Mouse (Mus musculus) embryonic facial prominence, embryonic 15.5 days (tissue): ENCODE data around the gene Fzd10. TPM values are rescaled to one million over a fixed set of nuclear protein-coding genes. Genes with fewer than 3 reads are reported as not detected.

Experiments
- ATAC-seq: fragments of 200-750 bp; cut with Nextera tagmentation; 2 replicates; pipeline ENCODE4 v1.8.0; 2017; ENCODE audit warnings: low read depth, moderate TSS enrichment; ENCODE audit not compliant: insufficient number of reproducible peaks, low FRiP score, low TSS enrichment
- H3K27ac ChIP-seq: fragments of 300-500 bp; sonication (generic); replicated peaks from 2 replicates; pipeline ENCODE4 v1.5.1; 2015; ENCODE audit warnings: mild to moderate bottlenecking, inconsistent platforms
- H3K27me3 ChIP-seq: fragments of 300-500 bp; sonication (generic); 2 replicates; pipeline ENCODE4 v1.6.1; 2015; ENCODE audit warnings: inconsistent platforms
- H3K36me3 ChIP-seq: fragments of 300-500 bp; sonication (generic); 2 replicates; pipeline ENCODE4 v1.6.1; 2015; ENCODE audit warnings: mild to moderate bottlenecking, inconsistent platforms
- H3K4me1 ChIP-seq: fragments of 300-500 bp; sonication (generic); 2 replicates; pipeline ENCODE4 v1.6.1; 2015; ENCODE audit warnings: inconsistent platforms
- H3K4me2 ChIP-seq: fragments of 300-500 bp; sonication (generic); replicated peaks from 2 replicates; pipeline ENCODE4 v1.6.1; 2015; ENCODE audit warnings: mild to moderate bottlenecking, inconsistent platforms
- H3K4me3 ChIP-seq: fragments of 300-500 bp; sonication (generic); replicated peaks from 2 replicates; pipeline ENCODE4 v1.5.1; 2015; ENCODE audit warnings: mild to moderate bottlenecking, inconsistent platforms
- H3K9ac ChIP-seq: fragments of 300-500 bp; sonication (generic); 2 replicates; pipeline ENCODE4 v1.6.1; 2015; ENCODE audit warnings: inconsistent platforms
- H3K9me3 ChIP-seq: fragments of 300-500 bp; sonication (generic); replicated peaks from 2 replicates; pipeline ENCODE4 v1.6.1; 2016; ENCODE audit warnings: inconsistent platforms
- WGBS: fragments of 180-500 bp; shearing (Covaris S2); methylation state at CpG from one replicate; pipeline ENCODE4 v1.1.7; 2015; 5-methylcytosine and 5-hydroxymethylcytosine counted together
- polyA plus RNA-seq: library from polyadenylated mRNA; unstranded; fragments of >200 nt; fragmentation: Nextera tagmentation; extraction: Ambion mirVana; gene quantifications from 2 replicates; pipeline ENCODE4 v1.2.1, GENCODE M21; 2015

The Fzd10 gene
- polyA plus RNA-seq: 9.0 and 10.4 TPM in 2 replicates

DNA sequence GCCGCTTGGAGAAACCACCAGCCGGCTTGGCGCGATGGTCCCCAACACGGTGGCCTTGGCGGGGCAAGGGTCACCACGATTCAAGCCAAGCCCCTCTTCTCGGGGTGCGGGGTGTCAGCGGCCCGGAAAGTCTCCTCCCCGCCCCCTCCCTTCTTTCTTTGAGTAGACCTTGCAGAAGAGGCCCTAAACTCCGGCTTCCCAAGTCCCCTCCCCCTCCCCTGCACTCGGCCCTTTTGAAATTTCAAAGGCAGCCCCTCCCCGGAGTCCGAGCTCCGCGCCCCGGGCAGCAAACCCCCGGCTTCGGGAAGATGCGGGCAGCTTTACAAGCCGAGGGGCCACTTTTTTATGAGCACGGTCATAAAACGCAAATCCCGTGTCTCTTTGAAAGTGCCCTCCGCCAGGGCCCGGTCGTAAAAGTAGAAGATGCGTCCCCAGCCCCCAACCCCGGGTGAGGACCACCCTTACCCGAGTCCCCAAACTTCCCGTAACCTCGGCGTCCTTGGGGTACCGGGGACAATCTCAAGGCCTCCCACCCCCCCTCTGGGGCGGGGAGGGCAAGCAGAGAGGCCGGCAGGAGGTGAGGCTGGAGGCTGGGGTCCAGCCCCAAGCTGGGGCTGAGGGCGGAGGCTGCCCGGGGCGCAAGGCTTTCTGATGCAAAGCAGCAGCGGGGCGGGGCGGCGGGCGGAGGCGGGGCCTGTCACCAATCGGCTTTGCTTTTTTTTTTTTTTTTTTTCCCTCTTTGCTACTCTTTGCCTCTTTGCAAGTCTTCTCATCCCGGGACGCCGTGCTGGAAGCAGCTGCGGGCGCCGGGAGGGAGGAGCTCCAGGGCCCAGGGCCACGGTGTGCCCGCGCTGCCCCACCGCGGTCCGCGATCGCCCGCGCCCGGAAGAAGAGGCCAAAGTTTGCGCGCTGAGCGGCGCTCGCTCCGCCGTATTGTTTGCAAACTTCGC lies at the start of gene Fzd10:
Gene Fzd10 (plus strand): TSS at position 773 of the 950 bp plus-strand sequence.
- Histone ChIP-seq H3K9me3 (no peaks in the 10 kb centered on the region), H3K27ac (peak within 1 kb of the TSS; percentile 93), H3K4me3 (peak within 1 kb of the TSS; percentile 71), H3K4me2 (peak within 1 kb of the TSS; percentile 92), H3K36me3 (no peaks in the 10 kb centered on the region), H3K9ac (peak within 1 kb of the TSS; percentile 54), H3K27me3 (peaks cover 3% of the 10 kb centered on the region; the same call in 1 of the 2 replicates), H3K4me1 (peaks cover 71% of the 10 kb centered on the region)
- 1% methylated on average over 72 of the region's 73 CpGs for WGBS
- peak; percentile 55 for ATAC-seq

DNA sequence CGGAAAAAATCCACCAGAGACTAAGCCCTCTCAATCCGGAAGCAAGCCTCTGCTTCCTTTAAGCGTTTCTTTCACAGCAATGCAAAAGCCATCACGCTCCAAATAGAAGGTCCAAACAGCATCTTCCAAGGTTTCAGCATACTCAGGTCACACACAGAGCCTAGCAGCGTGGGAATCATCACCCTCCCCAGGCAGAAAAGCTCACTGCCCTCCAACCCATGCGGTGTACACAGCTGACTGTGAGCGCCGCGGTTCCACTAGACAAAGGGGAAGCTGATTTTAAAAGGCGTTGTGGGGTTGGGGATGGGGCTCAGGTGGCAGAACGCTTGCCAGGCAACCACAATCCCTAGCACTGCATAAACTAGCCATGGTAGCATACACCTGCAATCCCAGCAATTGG lies 49.2 kb upstream of the Fzd10 start:
- Histone ChIP-seq H3K36me3 (no peaks in the 10 kb centered on the region), H3K9ac (no peak overlapping the region), H3K9me3 (no peaks in the 10 kb centered on the region), H3K4me1 (peaks cover 17% of the 10 kb centered on the region), H3K27me3 (peaks cover 13% of the 10 kb centered on the region; the same call in 1 of the 2 replicates), H3K4me2 (peak overlapping the region; percentile 41), H3K27ac (no peak overlapping the region), H3K4me3 (peak overlapping the region; percentile 13; the same call in 1 of the 2 replicates)
- ATAC-seq: no peak
- 8% methylated on average over 11 of the region's 11 CpGs for WGBS

DNA sequence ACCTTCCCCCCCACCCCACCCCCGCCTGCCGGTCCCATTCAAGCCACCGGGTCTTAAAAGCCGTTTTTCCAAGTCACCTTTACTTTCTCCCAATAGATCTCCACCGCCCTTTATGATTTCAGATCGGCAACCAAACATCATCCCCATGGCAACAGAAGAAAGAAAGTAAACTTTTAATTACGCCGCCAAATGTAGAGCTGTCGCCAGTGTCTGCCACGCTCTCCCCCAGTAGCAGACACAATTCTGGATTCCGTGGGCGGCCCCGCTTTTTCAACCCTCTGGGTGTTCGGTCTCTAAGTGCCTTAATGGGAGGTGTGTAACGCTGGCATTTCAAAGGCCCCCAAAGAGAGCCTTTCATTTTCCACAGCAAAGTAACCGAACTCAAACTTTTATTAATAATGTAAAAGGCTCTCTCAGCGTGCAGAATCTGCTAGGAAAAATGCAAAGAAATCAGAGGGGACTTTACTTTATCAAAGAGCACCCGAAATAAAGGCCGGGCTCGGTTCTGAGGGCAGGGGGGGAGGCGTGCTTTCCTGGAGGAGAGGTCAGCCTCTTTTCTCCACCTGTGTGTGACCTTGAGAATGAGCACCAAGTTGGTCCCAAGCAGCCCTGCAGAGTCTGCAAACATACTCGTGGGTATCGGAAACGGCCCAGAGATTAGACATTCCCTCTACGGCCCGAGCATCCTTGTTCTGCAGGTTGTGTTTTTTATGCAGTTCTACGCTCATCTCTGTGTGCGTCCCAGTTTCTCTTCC lies 48.3 kb upstream of the Fzd10 start:
- Histone ChIP-seq H3K4me1 (peaks cover 17% of the 10 kb centered on the region), H3K36me3 (no peaks in the 10 kb centered on the region), H3K9ac (no peak overlapping the region), H3K4me2 (peak overlapping the region; percentile 41), H3K27me3 (peaks cover 13% of the 10 kb centered on the region; the same call in 1 of the 2 replicates), H3K27ac (no peak overlapping the region), H3K4me3 (peak overlapping the region; percentile 26), H3K9me3 (no peaks in the 10 kb centered on the region)
- 10% methylated on average over 28 of the region's 28 CpGs for WGBS
- ATAC-seq: no peak

DNA sequence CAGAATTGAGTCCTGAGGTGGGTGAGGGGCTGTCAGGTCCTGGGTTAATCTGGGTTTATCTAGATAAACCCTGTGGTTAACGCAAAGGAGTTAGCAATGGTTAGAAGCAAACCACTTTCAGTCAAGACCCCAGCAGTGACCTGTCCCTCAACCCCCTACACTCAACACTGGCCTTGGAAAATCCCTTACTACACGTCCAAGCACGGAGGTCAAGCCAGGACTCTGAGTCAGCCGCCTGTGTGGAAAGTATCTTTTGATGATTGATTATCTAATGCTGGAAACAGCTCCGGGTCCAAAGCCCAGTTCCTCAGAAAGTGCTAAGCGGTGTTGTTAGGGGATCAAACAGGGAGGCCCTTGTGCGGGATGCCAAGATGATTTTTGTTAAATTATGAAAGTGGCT lies 42.5 kb upstream of the Fzd10 start:
- Histone ChIP-seq H3K27ac (no peak overlapping the region), H3K4me2 (no peak overlapping the region), H3K4me3 (no peak overlapping the region), H3K36me3 (no peaks in the 10 kb centered on the region), H3K27me3 (no peaks in the 10 kb centered on the region), H3K4me1 (no peaks in the 10 kb centered on the region), H3K9ac (no peak overlapping the region), H3K9me3 (no peaks in the 10 kb centered on the region)
- no peak for ATAC-seq
- 36% methylated on average over 7 of the region's 7 CpGs for WGBS

DNA sequence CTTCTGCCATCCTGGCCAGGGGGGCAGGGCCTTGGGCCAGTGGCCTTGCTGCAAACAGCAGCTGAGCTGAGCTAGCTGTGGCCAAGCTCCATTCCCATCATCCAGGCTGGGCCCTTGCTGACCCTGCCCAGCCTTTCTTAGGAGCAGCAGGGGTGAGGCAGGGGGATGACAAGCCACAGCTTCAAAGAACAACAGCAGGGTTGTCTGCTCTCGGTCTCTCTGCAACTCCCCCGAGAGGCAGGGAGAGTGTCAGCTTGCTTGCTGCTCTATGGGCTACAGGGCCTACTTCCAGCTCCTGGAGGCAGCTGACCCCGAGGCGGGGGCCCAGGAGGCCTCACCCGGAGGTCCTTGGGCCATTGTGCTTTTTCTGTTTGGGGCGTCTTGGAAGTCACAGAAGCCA lies 33.3 kb upstream of the Fzd10 start:
- H3K27me3 ChIP-seq: no peaks in the 10 kb centered on the region
- no peak overlapping the region for H3K4me3 ChIP-seq
- peaks cover 14% of the 10 kb centered on the region for H3K4me1 ChIP-seq
- no peak overlapping the region for H3K4me2 ChIP-seq
- H3K36me3 ChIP-seq: no peaks in the 10 kb centered on the region
- WGBS: 21% methylated on average over 6 of the region's 6 CpGs
- H3K9ac ChIP-seq: no peak overlapping the region
- ATAC-seq: no peak
- no peaks in the 10 kb centered on the region for H3K9me3 ChIP-seq
- no peak overlapping the region for H3K27ac ChIP-seq

DNA sequence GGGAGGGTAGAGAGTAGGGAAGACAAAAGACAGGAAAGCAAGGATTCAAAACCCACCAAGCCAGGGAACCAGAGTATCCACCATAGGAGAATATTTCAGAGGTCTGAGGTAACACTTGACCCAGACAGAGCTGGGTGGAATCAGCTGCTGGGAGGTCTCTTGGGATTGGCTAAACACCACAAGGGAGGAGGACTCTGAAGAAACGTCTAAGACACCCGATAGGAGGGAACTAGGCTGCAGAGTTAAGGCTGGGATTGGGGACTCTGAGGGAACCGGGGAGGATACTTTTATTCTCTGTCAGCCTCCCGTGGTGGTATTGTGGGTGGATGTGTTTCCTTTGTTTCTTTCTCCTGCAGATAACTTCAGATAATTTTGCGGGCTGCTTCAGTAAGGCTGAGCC lies 31.7 kb upstream of the Fzd10 start:
- ATAC-seq: no peak
- WGBS: 31% methylated on average over 5 of the region's 5 CpGs
- Histone ChIP-seq H3K36me3 (no peaks in the 10 kb centered on the region), H3K4me3 (no peak overlapping the region), H3K4me1 (peaks cover 15% of the 10 kb centered on the region), H3K9ac (no peak overlapping the region), H3K4me2 (no peak overlapping the region), H3K27ac (peak overlapping the region; percentile 39; the same call in 1 of the 2 replicates), H3K27me3 (no peaks in the 10 kb centered on the region), H3K9me3 (no peaks in the 10 kb centered on the region)

DNA sequence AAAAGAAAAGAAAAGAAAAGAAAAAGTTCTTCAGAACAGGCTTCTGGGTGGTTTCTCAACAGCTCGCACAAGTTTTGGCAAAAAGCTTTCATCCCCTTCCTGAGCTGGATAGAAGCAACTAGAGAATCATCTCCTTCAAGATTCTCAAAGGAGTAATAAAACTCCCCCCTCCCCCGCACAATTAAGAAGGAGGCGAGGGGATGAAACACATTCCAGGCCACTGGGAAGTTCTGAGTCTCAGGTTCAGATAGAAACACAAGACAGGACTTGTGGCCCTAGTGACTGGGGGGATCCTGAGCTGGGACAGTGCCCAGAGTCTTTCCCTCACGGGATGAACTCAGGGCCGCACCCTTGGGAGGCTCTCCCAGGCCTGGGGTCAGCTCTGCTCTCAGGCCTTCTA lies 30.6 kb upstream of the Fzd10 start:
- ATAC-seq: no peak
- WGBS: 40% methylated on average over 5 of the region's 5 CpGs

DNA sequence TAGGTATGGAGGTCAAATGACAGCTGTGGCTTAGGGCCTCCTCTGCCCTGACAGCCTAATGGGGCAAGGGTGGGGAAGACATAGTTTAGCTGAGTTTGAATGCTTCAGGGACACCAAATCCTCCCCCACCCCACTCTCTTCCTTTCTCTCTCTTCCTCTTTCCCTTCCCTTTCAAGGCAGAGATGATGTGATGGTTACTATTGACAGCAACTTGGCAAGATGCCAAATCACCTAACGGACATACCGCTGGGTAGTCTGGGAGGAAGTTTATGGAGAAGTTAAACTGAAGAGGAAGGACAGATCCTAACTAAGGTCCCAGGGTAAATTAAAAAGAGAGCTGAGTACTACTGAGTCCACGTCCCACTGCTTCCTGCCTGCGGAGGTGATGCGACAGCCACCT lies 29.8 kb upstream of the Fzd10 start:
- Histone ChIP-seq H3K9me3 (no peaks in the 10 kb centered on the region), H3K9ac (no peak overlapping the region), H3K36me3 (no peaks in the 10 kb centered on the region), H3K4me2 (no peak overlapping the region), H3K27ac (no peak overlapping the region), H3K4me3 (no peak overlapping the region), H3K4me1 (peaks cover 19% of the 10 kb centered on the region), H3K27me3 (no peaks in the 10 kb centered on the region)
- WGBS: 70% methylated on average over 5 of the region's 5 CpGs
- ATAC-seq: no peak

More for the DNA sequence above, 30.6 kb upstream of the Fzd10 start:
- no peaks in the 10 kb centered on the region for H3K9me3 ChIP-seq
- H3K4me3 ChIP-seq: no peak overlapping the region
- no peak overlapping the region for H3K9ac ChIP-seq
- no peak overlapping the region for H3K4me2 ChIP-seq
- H3K27me3 ChIP-seq: no peaks in the 10 kb centered on the region
- no peaks in the 10 kb centered on the region for H3K36me3 ChIP-seq
- H3K4me1 ChIP-seq: peaks cover 15% of the 10 kb centered on the region
- 0 out of 2 replicates have a peak overlapping the region, but pooled peaks have one; percentile 39 for H3K27ac ChIP-seq

DNA sequence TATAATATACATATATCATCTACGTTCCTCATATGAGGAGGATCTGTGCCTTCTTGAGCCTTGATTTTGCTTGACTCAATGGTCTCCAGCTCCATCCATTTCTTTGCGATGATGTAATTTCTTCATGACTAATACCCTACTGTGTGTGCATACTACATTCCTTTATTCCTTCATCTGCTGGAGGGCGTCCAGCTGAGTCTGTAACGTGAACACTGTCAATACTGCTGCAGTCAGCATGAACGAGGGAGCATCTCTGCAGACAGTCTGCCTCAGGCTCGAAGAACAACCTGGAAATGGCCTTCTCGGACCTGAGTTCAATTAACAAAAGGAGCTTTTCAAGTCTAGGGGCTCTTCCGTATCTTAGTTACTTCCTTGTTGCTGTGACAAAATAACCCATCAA lies 28.9 kb upstream of the Fzd10 start:
- H3K4me2 ChIP-seq: no peak overlapping the region
- WGBS: 43% methylated on average over 8 of the region's 8 CpGs
- peaks cover 24% of the 10 kb centered on the region for H3K4me1 ChIP-seq

DNA sequence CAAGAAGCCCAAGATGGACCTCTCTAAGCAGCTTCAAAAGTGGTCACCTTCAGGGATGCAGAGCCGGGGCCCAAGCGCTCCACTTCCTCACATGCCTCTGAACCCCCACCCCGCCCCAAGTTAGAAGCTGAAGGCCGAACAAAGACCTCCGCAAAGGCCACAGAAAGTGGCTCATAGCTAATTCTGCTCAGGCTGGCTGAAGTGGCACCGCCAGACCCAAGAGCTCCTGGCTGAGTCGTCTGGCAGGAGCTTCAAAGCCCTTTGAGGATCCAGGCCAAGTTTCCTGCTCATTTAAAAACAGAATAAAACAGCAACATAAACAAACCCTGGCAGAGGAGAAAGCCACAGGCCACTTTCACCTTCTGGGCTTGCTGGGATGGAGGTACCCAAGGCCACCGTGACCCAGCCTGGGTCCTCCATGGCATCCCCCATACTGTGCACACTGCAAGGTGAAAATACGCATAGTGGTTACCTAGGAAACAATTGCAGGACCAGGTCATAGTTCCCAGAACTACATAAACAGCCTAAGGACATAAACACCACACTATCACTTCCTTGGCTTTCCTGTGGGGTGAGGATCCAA lies 24.6 kb upstream of the Fzd10 start:
- Histone ChIP-seq H3K27ac (0 out of 2 replicates have a peak overlapping the region, but pooled peaks have one; percentile 48), H3K27me3 (no peaks in the 10 kb centered on the region), H3K9me3 (no peaks in the 10 kb centered on the region), H3K9ac (no peak overlapping the region), H3K4me1 (peaks cover 39% of the 10 kb centered on the region), H3K36me3 (no peaks in the 10 kb centered on the region), H3K4me2 (no peak overlapping the region), H3K4me3 (no peak overlapping the region)
- 51% methylated on average over 9 of the region's 9 CpGs for WGBS
- no peak for ATAC-seq

More for the DNA sequence above, 28.9 kb upstream of the Fzd10 start:
- Histone ChIP-seq H3K27ac (0 out of 2 replicates have a peak overlapping the region, but pooled peaks have one; percentile 8), H3K9me3 (no peaks in the 10 kb centered on the region), H3K27me3 (no peaks in the 10 kb centered on the region), H3K36me3 (no peaks in the 10 kb centered on the region), H3K4me3 (no peak overlapping the region), H3K9ac (no peak overlapping the region)
- no peak for ATAC-seq
